Mouse (Mus musculus) brain, embryonic 14.5 days (tissue): Measurements from ENCODE around the gene Spdya. TPM values are rescaled to one million over a fixed set of nuclear protein-coding genes. Genes with fewer than 3 reads are reported as not detected.
A peak's percentile ranks its signal among the peaks of the same experiment; 100 is the strongest.

Experiments
- DNase-seq: peaks from one replicate; pipeline ENCODE4 v3.0.0-alpha.2; 2011; ENCODE audit warnings: low read depth
- CTCF ChIP-seq: fragments of 200-500 bp; IDR thresholded peaks from 2 replicates; pipeline ENCODE4 v1.5.1; 2012; ENCODE audit warnings: inconsistent platforms, mild to moderate bottlenecking, moderate library complexity, borderline replicate concordance; ENCODE audit not compliant: insufficient read depth, insufficient read length; ENCODE audit errors: extremely low read depth
- POLR2A ChIP-seq: fragments of 200-500 bp; IDR thresholded peaks from 2 replicates; pipeline ENCODE4 v1.6.1; 2012; ENCODE audit warnings: mild to moderate bottlenecking, inconsistent platforms, borderline replicate concordance; ENCODE audit not compliant: poor library complexity, insufficient read depth, insufficient read length, severe bottlenecking; ENCODE audit errors: extremely low read depth
- polyA plus RNA-seq: library from polyadenylated mRNA; depleted of rRNA; stranded (reverse); fragments of >200 nt; gene quantifications from 2 replicates; pipeline ENCODE4 v1.2.3, GENCODE M21; 2012

Gene Spdya
- polyA plus RNA-seq, 1 experiment, result 0.70 TPM

DNA sequence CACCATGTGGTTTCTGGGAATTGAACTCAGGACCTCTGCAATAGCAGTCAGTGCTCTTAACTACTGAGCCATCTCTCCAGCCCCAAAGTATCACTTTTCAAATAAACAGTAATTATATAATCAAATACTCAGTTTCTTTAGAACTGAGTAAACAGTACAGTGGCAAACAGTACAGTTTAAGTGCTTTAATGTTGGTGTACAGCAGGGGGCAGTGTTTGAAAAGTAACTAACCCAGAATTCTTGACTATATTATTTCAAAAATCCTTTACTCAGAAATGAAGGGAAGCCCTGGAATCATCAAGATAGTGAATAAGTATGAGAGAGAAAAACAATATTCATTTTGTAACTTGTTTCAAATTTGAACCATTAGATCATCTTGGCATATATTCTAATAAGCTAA is 9.8 kb downstream of the Spdya start:
- DNase-seq, result peak; percentile 49
- TF ChIP-seq POLR2A (no peak), CTCF (no peak)

GRCm38 (mm10) chr17:71579176-71579705 is 27.4 kb downstream of the Spdya start:
- DNase-seq, result no peak
- TF ChIP-seq POLR2A (no peak), CTCF (no peak)

- TF ChIP-seq CTCF (no peak), POLR2A (no peak)
- no peak for DNase-seq
Measured at GRCm38 (mm10) chr17:71597881-71598658, 46.2 kb downstream of the Spdya start.

DNA sequence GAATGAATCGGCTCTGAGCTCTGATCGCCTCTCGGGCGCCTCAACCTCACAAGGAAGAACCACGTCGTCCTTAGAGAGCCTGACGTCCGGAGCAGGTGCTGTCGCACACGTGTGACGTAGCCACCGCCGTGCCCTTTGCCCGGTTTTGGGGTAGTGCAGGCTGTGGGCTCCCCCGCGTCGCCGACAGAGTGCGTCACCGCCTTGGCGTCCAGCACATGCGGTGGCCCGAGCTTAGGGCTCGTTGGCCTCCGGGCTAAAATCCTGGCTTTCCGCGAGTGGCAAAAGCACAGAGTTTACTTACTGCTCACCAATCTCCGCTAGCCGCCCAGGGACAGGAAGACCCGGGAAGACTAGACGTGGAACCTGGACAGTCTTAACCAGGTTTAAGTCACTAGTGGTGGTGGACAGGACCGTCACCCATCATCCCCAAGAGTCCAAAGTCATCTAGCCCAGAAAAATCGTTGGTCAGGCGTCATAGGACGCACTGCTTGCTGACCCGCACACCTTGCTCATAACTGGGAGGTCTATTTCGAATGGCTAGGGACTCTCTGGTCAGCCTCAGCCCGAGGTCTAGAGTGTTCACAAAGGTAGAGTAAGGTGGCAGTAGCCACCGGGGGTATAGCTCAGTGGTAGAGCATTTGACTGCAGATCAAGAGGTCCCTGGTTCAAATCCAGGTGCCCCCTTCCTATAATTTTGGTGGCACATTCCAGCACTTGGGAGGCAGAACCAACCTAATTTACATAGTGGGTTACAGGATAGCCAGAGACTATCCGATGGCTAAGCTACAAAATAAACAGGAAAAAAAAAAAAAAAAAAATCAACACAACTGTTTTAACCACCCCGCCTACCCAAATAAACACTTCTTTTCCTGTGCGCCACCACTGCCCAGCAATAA is 47.0 kb downstream of the Spdya start:
- peak; percentile 97 for DNase-seq
- TF ChIP-seq CTCF (no peak), POLR2A (peak; percentile 35; the same call in 1 of the 2 replicates)

DNA sequence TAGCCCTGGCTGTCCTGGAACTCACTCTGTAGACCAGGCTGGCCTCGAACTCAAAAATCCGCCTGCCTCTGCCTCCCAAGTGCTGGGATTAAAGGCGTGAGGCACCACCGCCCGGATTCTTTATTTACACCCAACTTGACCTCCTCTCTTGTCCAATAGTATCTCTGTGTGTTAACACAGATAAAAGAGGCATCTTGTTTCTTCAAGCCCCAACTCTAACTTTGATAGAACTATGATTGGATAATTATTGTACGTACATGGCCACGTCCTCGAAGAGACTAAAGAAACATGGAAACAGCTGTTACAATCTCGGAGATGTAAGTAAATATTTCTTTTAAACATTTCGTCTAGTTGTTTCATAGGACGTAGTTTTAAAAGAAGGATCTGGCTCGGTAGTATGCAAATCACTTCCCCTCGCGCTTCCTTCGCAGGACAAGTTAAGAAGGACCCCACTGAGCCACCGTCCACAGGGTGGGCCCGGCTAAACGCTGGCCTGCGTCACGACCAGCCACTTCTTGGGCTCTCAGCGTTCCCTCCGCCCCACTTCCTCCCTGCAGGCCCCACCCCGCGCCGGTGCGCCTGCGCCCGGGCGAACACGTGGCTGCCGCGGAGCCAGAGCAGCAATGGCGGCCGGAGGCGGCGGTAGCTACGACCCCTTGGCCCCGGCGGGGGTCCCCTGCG is 63.9 kb downstream of the Spdya start, which contains the start of gene Wdr43:
Wdr43 (plus strand) TSS at position 258 of the 681 bp plus-strand sequence.
- TF ChIP-seq CTCF, result no peak
- TF ChIP-seq POLR2A, result peak; percentile 93
- peak; percentile 99 for DNase-seq

- DNase-seq, result peak; percentile 20
- TF ChIP-seq CTCF (no peak), POLR2A (no peak)
Measured at GRCm38 (mm10) chr17:71616319-71617032, 64.6 kb downstream of the Spdya start.

GRCm38 (mm10) chr17:71617033-71617362 is 65.1 kb downstream of the Spdya start:
- TF ChIP-seq CTCF, result no peak
- no peak for TF ChIP-seq POLR2A
- DNase-seq, result no peak

DNA sequence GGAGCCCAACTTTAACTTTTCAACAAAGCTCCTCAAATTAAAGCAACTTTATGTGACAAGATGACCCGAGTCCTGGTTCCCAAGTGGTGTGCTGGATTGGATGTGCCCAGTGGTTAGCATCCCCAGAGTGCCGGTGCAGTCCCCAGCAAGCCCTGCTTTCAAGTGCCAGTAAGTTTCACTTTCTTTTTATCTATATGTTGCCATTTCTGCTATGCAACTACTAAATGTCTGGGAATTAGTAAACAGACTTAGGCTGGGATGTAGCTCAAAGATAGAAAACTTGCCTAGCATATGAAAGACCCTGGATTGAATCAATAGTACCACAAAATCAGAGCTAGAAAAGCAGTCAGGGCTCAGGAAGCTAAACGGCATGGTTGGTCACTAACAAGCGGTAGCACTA is 66.1 kb downstream of the Spdya start:
- no peak for DNase-seq
- TF ChIP-seq POLR2A, result no peak
- no peak for TF ChIP-seq CTCF

GRCm38 (mm10) chr17:71631806-71632205 is 79.9 kb downstream of the Spdya start:
- no peak for DNase-seq
- TF ChIP-seq CTCF, result no peak
- TF ChIP-seq POLR2A, result no peak

- DNase-seq, result no peak
- TF ChIP-seq POLR2A, result no peak
- no peak for TF ChIP-seq CTCF
Measured at GRCm38 (mm10) chr17:71633350-71633749, 81.5 kb downstream of the Spdya start.
